Mouse (Mus musculus): ENCODE results near the gene Tfip11. TPM values are rescaled to one million over a fixed set of nuclear protein-coding genes. Genes with fewer than 3 reads are reported as not detected.

Tfip11 gene
- polyA plus RNA-seq, 1 experiment: 29.8 TPM

DNA sequence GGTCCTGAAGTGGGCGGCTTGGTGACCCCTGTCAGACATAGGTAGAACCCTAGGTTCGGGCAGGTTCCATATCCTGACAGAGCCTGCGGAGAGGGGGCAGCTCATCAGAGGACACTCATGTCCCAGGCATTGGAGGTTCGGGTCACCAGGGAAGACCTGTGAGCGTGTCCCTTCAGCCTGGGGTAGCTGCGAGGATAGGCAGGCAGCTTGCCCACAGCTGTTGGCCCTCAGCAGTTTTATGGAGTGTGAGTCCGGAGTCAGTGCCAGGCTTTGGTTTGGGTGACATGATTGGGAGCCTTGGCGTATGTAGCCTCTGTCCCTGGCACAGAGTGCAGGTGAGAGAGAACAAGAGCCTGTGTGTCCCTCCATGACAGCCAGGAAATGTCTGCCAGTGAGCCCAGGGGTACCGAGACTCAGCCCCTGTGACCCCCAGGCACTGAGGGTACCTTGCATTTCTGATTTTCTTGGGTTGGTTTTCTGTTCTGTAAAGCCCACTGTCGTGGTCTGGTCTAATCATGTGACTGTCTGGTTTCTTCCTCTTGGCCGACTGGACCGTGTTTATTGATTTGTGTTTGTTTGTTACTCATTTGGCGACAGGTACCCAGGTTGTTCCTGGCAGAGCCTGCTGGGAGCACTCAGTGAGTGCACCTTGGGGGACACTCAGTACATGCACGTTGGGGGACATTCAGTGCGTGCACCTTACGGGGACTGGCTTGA lies 36.2 kb upstream of the Tfip11 start:
- no peak for TF ChIP-seq CTCF (IDR thresholded peaks at IDR 0.05; ENCODE audit: extremely low read depth, insufficient read depth, insufficient read length, insufficient replicate concordance)
- Histone ChIP-seq H3K27ac (ENCODE audit: insufficient read depth, low read length) (no peak overlapping the region), H3K4me1 (ENCODE audit: control insufficient read depth, insufficient read depth, insufficient read length) (peaks cover 58% of the 10 kb centered on the region; the same call in 1 of the 2 replicates), H3K4me3 (ENCODE audit: extremely low read depth, insufficient read depth, insufficient read length) (peak overlapping the region; percentile 4; the same call in 1 of the 2 replicates), H3K27me3 (ENCODE audit: control insufficient read depth, insufficient read depth, low read length) (no peaks in the 10 kb centered on the region), H3K36me3 (ENCODE audit: control insufficient read depth, insufficient read depth, low read length) (no peaks in the 10 kb centered on the region)
- WGBS: 86% methylated on average over 16 of the region's 16 CpGs
- DNase-seq (ENCODE audit: low read depth in 1 of 2, low spot score in 2 of 2): no peak

DNA sequence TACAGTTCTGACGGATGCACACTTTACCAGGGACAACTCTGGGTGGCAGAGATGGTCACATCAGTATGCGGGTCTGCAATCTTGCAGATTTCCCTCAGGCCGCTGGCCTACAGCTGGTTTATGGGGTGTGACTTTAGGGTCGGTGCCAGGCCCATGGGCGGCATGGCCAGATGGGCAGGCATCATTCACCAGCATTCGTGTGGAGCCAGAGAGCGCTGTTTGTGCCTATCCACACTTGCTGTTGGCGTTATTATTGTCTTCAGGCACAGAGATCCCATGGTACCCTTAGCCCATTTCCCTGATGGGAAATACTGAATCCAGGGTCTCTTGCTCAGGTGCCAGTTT lies 35.6 kb upstream of the Tfip11 start:
- no peak for TF ChIP-seq POLR2A (IDR thresholded peaks at IDR 0.05; ENCODE audit: low read depth, low read length)
- no peak for TF ChIP-seq CTCF (IDR thresholded peaks at IDR 0.05; ENCODE audit: extremely low read depth, insufficient read depth, insufficient read length, insufficient replicate concordance)
- Histone ChIP-seq H3K4me1 (ENCODE audit: control insufficient read depth, insufficient read depth, insufficient read length) (peaks cover 60% of the 10 kb centered on the region; the same call in 1 of the 2 replicates), H3K4me3 (ENCODE audit: extremely low read depth, insufficient read depth, insufficient read length) (no peak overlapping the region), H3K27me3 (ENCODE audit: control insufficient read depth, insufficient read depth, low read length) (no peaks in the 10 kb centered on the region), H3K36me3 (ENCODE audit: control insufficient read depth, insufficient read depth, low read length) (no peaks in the 10 kb centered on the region), H3K27ac (ENCODE audit: insufficient read depth, low read length) (no peak overlapping the region)
- 90% methylated on average over 8 of the region's 8 CpGs for WGBS
- DNase-seq (ENCODE audit: low read depth in 1 of 2, low spot score in 2 of 2): no peak

DNA sequence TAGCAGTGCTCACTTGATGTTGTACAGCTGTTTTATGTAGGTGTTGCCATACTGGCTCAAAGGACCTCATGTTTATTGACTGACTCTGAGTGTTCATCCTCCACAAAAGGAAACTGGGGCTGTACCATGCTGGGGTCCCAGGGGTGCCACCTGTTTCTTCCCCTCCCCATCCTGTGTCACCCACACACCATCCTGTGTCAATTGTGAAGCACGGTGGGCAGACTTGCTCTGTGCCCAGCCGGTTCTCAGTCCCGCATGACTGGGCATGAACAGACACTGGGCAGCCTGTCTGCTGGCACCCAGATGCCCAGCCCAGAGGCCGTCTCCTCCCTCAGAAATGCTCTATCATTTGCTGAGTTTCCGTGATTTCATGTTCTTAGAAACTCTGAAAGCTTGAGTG lies 34.3 kb upstream of the Tfip11 start:
- Histone ChIP-seq H3K4me3 (ENCODE audit: extremely low read depth, insufficient read depth, insufficient read length) (no peak overlapping the region), H3K36me3 (ENCODE audit: control insufficient read depth, insufficient read depth, low read length) (no peaks in the 10 kb centered on the region), H3K27me3 (ENCODE audit: control insufficient read depth, insufficient read depth, low read length) (no peaks in the 10 kb centered on the region), H3K4me1 (ENCODE audit: control insufficient read depth, insufficient read depth, insufficient read length) (peaks cover 54% of the 10 kb centered on the region; the same call in 1 of the 2 replicates), H3K27ac (ENCODE audit: insufficient read depth, low read length) (peak overlapping the region; percentile 54)
- peak in 1 of 2 experiments; percentile 65 for DNase-seq (ENCODE audit: low read depth in 1 of 2, low spot score in 2 of 2)
- WGBS: 25% methylated on average over 5 of the region's 5 CpGs
- TF ChIP-seq POLR2A (IDR thresholded peaks at IDR 0.05; ENCODE audit: low read depth, low read length): no peak
- TF ChIP-seq CTCF (IDR thresholded peaks at IDR 0.05; ENCODE audit: extremely low read depth, insufficient read depth, insufficient read length, insufficient replicate concordance): no peak

DNA sequence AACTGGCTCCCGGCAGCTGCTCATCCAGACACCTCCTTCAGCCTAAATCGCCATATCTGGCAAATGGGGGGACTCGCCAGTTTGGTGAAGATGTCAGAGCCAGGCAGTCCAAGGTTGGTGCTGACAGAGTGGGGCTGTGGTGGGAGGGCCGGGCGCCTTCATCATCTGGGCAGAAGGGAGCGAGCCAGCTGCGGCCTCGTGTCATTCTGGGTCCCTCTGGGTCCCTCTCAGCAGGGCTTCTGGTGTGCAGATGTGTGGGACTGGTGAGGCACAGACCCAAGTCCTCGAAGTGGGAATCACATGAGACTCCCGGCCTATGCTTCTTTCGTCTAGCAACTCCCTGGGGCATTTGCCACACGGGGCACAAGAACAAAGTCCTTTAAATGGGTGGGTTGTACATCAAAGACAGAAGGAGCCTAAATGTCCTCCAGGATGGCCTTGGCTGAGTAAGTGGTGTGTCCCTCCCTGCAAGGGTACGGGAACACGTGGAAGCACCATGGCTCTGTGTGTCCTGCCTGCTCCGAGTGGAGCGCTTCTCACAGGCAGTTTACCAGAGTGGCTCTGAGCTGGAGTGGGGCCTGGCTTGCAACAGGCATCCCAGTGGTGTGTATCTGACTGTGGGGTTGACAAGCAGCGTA lies 33.7 kb upstream of the Tfip11 start:
- peaks cover 55% of the 10 kb centered on the region; the same call in 1 of the 2 replicates for H3K4me1 ChIP-seq (ENCODE audit: control insufficient read depth, insufficient read depth, insufficient read length)
- no peak for DNase-seq (ENCODE audit: low read depth in 1 of 2, low spot score in 2 of 2)
- H3K27me3 ChIP-seq (ENCODE audit: control insufficient read depth, insufficient read depth, low read length): no peaks in the 10 kb centered on the region
- peak overlapping the region; percentile 54 for H3K27ac ChIP-seq (ENCODE audit: insufficient read depth, low read length)
- no peak overlapping the region for H3K4me3 ChIP-seq (ENCODE audit: extremely low read depth, insufficient read depth, insufficient read length)
- TF ChIP-seq POLR2A (IDR thresholded peaks at IDR 0.05; ENCODE audit: low read depth, low read length) (no peak), CTCF (IDR thresholded peaks at IDR 0.05; ENCODE audit: extremely low read depth, insufficient read depth, insufficient read length, insufficient replicate concordance) (no peak)
- no peaks in the 10 kb centered on the region for H3K36me3 ChIP-seq (ENCODE audit: control insufficient read depth, insufficient read depth, low read length)
- 55% methylated on average over 17 of the region's 17 CpGs for WGBS

DNA sequence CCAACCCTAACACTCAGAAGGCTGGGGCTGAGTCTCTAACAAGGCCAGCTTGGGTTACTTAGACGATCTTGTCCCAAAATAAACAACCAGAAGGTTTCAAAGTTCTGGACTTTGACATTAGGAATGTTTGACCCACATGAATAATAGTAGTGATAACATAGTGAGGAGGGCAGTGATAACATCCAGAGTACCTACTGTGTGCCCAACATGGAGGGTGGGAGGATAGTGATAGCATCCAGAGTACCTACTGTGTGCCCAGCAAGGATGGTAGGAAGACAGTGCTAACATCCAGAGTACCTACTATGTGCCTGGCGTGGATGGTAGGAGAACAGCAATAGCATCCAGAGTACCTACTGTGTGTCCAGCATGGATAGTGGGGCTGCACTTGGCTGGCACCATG lies 32.4 kb upstream of the Tfip11 start:
- no peak for DNase-seq (ENCODE audit: low read depth in 1 of 2, low spot score in 2 of 2)

DNA sequence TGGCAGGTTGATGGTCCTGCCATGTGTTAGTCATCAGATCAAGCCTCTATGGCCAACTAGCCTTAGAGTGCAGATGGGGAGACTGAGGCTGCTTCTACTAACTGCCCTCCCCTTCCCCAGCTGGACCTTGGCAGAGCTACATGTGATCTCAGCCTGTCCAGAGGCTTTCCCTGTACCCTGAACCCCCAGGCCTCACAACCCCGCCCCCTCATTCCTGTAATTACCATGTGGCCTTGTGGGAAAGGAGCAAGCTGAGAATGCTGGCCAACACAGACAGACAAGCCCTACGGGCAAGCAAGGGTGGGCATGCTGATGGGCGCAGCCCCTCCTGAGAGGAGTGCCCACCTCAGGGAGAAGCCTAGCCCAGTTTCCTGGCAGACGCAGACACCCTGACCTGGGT lies 31.5 kb upstream of the Tfip11 start:
- DNase-seq (ENCODE audit: low read depth in 1 of 2, low spot score in 2 of 2): no peak
- no peak overlapping the region for H3K4me3 ChIP-seq (ENCODE audit: extremely low read depth, insufficient read depth, insufficient read length)

More for the DNA sequence above, 32.4 kb upstream of the Tfip11 start:
- H3K36me3 ChIP-seq (ENCODE audit: control insufficient read depth, insufficient read depth, low read length): no peaks in the 10 kb centered on the region
- H3K4me1 ChIP-seq (ENCODE audit: control insufficient read depth, insufficient read depth, insufficient read length): peaks cover 55% of the 10 kb centered on the region
- no peak overlapping the region for H3K27ac ChIP-seq (ENCODE audit: insufficient read depth, low read length)
- no peaks in the 10 kb centered on the region for H3K27me3 ChIP-seq (ENCODE audit: control insufficient read depth, insufficient read depth, low read length)
- WGBS: 84% methylated on average over 2 of the region's 2 CpGs
- H3K4me3 ChIP-seq (ENCODE audit: extremely low read depth, insufficient read depth, insufficient read length): no peak overlapping the region
- TF ChIP-seq POLR2A (IDR thresholded peaks at IDR 0.05; ENCODE audit: low read depth, low read length) (no peak), CTCF (IDR thresholded peaks at IDR 0.05; ENCODE audit: extremely low read depth, insufficient read depth, insufficient read length, insufficient replicate concordance) (no peak)

DNA sequence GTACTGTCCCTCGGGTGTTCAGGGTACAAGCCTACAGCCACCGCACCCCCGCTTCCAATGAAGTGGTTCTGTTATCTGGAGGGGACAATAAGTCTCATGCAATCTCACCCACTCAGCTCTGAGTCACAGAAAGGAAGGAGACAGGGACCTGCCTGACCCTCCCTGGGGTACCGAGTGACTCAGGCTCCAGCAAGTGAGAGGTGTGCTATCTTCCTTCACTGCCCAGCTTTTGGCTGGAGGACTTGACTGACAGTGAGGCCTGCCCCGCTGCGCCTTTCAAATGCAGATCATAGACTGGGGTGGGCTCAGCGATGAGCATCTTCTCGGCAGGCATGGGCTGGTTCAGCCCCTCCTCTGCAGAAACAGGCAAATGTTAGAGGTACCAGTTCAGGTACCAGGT lies 31.0 kb upstream of the Tfip11 start:
- H3K27ac ChIP-seq (ENCODE audit: insufficient read depth, low read length): no peak overlapping the region
- no peak for DNase-seq (ENCODE audit: low read depth in 1 of 2, low spot score in 2 of 2)
- 76% methylated on average over 8 of the region's 8 CpGs for WGBS
- TF ChIP-seq POLR2A (IDR thresholded peaks at IDR 0.05; ENCODE audit: low read depth, low read length): no peak
- TF ChIP-seq CTCF (IDR thresholded peaks at IDR 0.05; ENCODE audit: extremely low read depth, insufficient read depth, insufficient read length, insufficient replicate concordance): no peak
- H3K27me3 ChIP-seq (ENCODE audit: control insufficient read depth, insufficient read depth, low read length): no peaks in the 10 kb centered on the region
- H3K4me3 ChIP-seq (ENCODE audit: extremely low read depth, insufficient read depth, insufficient read length): no peak overlapping the region
- peaks cover 66% of the 10 kb centered on the region for H3K4me1 ChIP-seq (ENCODE audit: control insufficient read depth, insufficient read depth, insufficient read length)
- H3K36me3 ChIP-seq (ENCODE audit: control insufficient read depth, insufficient read depth, low read length): no peaks in the 10 kb centered on the region

More for the DNA sequence above, 31.5 kb upstream of the Tfip11 start:
- Histone ChIP-seq H3K27ac (ENCODE audit: insufficient read depth, low read length) (no peak overlapping the region), H3K27me3 (ENCODE audit: control insufficient read depth, insufficient read depth, low read length) (no peaks in the 10 kb centered on the region), H3K4me1 (ENCODE audit: control insufficient read depth, insufficient read depth, insufficient read length) (peaks cover 62% of the 10 kb centered on the region), H3K36me3 (ENCODE audit: control insufficient read depth, insufficient read depth, low read length) (no peaks in the 10 kb centered on the region)
- TF ChIP-seq CTCF (IDR thresholded peaks at IDR 0.05; ENCODE audit: extremely low read depth, insufficient read depth, insufficient read length, insufficient replicate concordance) (no peak), POLR2A (IDR thresholded peaks at IDR 0.05; ENCODE audit: low read depth, low read length) (no peak)
- WGBS: 89% methylated on average over 4 of the region's 4 CpGs
